Mouse (Mus musculus) adrenal gland, adult (tissue): ENCODE data around the gene Zcchc7.
"Not testable (repeated sequence)": the region's sequence is repeated elsewhere in the genome, so short reads cannot be mapped to it uniquely, and the experiment has no call there.

Experiments
- DNase-seq, 2 experiments: peaks; one replicate each; pipeline ENCODE4 v3.0.0; 2022 to 2023; ENCODE audit warnings: low spot score in 1 of 2; ENCODE audit not compliant: inconsistent age in 2 of 2

Gene Zcchc7

DNA sequence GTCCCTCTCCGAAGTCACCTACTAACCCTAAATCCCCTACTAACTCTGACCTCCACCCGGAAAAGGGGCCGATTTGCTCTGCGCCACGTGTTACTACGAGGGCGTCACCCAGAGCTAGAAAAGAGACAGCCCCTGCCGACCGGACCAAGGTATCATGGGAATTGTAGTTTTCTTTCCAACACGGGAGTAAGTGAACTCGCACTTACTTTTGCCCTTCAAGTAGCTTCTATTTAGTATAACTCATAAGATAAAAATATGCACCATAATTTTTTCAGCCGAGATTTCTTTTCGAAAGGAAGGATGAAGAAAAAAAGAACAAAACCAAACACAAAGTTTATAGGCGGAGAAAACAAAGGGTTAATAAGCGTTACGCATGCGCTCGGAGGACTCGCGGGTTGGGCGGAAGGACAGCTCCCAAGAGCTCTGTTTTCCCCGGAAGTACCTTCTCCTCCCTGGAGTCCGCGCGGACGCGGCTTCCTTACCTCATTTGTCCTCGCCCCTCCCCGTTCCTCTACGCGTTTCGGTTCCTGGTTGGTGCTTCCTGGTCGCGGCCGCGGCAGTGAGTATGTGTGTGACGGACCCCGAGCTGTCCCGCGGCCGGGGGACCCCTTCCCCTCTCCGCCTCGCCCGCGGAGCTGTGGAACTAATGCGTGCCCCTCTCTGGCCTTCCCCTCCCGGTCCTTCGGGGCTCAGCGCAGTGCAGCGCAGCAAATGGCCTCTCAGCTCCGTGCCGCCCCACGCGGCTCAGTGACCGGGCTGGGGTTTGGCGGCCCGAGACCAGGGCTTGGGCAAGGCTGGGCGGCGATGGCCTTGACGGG is 666 bp downstream of the Zcchc7 start:
- DNase-seq: peak; percentile 95 to 98

DNA sequence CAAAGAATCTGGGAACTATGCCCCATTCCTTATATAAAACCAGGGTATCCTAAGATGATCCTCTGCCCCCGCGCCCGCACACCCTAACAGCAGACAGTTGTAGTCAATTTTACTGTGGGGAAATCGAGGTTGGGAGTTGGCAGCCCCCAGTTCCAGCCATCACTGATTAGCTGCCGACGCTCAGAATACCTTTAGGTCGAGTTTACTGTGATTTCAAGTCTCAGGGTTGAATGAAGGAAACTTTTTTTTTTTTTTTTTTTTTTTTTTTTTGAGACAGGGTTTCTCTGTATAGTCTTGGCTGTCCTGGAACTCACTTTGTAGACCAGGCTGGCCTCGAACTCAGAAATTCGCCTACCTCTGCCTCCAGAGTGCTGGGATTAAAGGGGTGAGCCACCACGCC is 1.5 kb downstream of the Zcchc7 start:
- DNase-seq: not testable (repeated sequence)

DNA sequence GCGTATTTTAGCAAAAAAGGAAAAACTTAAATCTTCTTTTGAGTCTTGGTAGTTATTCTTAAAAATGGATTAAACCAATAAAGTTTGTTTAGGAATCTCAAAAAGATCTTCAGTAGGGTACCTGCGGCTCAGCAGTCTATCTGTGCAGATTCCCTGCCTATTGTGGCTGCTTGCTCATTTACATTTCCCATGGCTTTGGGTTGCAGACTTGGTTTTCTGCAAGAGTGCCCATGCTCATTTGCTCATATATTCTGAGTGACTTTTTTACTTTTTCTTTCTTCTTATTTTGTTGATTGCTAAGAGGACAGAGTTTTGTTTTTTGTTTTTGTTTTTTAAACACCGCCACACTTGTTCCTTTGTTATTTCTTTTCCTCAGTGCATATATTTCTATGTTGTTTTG is 19.2 kb downstream of the Zcchc7 start:
- DNase-seq: no peak

DNA sequence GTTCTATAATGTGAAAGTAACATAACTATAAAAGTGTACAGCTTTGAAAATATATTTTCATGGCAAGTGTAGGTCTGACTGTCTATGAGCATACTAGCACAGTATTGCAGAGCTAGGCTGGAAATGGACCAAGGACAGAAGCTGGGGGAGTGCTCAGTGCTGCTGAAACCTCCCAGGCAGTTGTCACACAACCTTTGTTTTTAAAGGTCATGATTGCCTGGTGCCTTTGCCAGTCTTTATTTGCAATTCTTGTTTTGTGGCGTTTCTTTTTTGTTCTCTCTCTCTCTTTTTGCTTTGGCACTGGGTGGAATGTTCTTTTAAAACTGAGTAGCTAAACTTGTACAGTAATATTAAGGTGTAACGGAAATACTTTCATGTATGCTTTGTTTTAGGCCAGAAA is 21.0 kb downstream of the Zcchc7 start:
- DNase-seq: peak; percentile 74 to 90

DNA sequence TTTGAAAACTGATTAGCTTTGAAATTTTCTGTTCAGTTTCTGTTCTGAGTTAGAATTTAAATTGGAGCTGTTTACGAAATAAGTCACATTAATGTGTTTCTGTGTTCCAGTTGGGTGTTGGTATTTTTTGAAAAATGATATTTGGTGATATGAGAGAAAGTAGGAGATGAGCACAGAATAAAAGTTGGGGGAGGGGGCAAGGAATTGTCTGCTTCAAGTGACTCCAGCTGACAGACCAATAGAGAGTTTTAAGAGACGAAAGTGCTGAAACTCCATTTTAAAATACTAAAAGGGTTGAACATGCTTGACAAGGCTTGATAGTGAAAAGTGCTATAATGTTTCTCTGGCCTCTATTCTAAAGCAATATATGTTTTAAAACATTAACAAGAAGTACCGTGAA is 21.4 kb downstream of the Zcchc7 start:
- DNase-seq: peak in 1 of 2 experiments; percentile 42

DNA sequence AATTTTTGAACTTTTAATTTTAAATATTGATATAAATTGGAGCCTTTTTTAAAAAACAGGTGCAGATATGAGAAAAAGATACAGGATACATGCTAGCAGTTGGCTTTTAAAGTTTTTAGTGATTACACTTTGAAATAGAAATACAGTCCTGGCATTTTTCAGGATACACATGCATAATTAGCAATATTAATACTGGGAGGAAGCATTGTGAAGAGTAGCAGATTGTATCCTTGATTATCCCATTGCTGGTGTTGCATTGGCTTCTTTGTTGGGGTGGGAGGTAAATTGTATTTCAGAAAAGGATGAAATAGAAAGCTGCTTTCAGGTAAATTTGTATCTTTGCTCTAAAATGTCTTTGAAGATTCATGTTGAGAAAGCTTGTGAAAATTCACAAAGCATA is 22.0 kb downstream of the Zcchc7 start:
- no peak for DNase-seq

DNA sequence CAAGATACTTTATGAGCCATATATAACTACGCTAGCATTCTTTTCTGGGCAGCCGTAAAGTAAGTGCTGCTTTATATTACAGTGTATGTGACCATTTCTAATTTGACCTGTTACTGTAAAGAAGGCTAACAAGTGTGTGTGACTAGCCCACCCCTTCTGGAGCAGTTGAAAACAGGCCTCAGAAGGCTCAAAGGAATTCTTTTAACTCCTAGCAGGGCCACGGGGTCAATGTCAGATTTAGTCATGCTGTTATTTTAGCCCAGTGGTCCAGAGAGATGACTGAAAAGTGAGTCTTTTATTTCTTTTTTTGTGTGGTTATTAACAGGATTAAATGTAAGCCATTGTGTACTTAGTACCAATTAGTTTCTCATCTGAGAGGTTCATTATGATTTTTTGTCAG is 22.6 kb downstream of the Zcchc7 start:
- DNase-seq: peak; percentile 46 to 82

DNA sequence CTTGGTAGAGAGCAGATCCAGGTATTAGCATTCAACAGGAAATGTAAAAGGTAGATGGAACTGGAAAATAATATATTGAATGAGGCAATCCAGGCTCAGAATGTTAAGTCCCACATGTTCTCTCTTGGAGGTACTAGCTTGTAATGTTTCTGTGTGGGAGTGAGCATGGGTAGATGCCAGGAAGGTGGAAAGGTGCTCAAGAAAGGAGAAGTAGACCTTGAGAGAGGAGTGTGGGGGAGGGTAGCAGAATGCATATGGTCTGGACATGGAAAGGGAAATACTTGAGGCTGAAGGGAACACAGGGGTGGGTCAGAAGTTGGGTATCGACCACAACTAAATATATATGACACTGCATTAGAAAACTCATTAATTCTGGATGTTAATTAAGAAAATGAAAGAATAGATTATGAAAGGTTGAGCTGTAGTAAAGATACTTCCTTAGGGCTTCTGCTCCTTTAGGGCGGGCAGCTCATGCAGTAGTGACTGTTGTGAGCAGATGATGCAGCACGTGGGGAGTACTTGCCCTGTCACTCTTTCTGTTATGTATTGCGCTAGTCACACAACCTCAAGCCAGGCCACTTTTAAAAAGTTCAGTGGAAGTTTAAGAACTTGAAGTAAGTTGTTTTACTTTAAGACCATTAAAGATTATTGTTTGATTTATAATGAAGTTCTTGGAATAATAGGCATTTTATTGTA is 24.9 kb downstream of the Zcchc7 start:
- DNase-seq: peak in 1 of 2 experiments; percentile 16

DNA sequence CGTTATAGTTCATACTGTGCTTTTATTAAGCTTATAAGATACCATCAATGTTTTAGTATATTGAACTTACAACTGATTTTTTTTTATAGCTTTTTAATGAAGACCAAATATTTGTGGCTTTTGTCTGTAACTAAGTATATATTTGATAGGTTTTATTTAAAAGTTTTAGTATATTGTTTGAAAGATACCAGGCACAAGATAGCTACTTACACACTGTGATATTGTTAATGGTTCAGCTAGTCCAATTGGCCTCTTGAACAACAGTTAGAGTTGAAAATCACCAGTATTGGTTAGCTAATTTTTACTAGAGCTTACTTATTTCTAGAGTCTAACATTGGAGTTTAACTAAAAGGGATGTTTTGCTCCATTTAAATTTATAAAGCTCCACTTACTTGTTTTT is 25.8 kb downstream of the Zcchc7 start:
- no peak for DNase-seq

DNA sequence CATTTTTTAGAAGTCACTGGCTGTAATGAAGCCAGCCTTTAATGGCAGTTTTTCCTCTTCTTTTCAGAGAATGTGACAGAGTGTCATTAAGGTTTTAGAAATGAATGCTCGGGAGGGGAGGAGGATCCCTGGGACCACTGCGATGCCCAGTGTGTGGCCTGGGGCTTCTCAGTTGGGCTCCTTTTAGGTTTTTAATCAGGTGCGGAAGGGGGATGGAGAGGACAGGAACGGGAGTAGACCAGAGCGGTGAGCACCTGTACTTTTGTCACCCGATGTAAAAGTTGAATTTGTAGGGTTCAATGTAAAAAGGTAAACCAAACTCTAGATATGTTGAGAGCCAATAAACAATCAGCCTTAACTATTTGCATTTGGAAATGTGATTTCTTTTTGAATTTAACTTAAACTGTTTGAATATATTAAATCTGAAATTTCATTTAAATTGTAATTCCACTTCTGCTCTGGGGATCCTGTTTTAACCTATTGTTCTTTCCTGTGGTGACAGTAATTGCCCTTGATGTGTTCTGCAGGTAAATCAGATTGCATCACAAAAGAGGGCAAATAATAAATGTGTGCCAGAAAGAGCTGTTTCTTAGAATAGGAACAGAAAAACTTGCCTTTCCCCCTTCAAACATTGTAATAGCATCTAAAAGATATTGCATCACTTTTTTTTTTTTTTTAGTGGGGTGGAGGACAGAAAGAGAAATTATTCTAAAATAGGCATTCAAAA is 28.1 kb downstream of the Zcchc7 start:
- no peak for DNase-seq

DNA sequence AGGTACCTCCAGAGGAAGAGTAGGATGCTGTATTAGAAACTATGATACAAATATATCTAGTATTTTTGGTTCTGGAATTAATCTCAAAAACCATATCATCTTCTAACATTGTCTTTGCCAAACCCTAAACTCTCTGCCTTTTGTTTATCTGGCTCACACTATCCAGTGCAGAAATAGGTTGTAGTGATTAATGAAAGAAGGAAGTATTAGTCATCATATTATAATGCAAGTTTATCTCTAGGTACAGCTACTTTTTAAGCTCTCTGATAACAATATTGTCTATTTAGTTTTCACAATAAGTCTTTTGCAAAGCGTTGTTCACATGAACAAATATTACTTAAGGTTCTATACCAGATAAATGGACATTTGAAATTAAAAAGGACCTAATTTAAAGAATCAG is 57.2 kb downstream of the Zcchc7 start:
- DNase-seq: no peak

DNA sequence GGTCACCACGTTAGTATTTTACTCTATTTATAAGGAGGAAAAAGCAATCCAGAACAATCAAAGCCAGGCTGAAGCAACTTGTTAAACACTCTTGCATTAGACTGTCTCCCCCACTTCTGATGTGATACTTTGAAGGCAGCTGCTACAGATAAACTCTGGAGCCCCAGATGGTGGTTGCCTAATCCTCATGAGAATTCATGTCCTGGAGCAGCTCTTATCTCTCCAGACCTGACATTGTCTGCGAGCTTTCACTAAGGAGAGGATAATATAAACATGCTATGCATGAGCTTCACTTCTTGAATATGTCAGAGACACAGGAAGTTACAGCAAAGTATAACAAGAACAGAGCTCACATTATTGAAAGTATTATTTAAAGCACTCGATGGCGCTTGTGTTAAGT is 58.1 kb downstream of the Zcchc7 start:
- DNase-seq: no peak

DNA sequence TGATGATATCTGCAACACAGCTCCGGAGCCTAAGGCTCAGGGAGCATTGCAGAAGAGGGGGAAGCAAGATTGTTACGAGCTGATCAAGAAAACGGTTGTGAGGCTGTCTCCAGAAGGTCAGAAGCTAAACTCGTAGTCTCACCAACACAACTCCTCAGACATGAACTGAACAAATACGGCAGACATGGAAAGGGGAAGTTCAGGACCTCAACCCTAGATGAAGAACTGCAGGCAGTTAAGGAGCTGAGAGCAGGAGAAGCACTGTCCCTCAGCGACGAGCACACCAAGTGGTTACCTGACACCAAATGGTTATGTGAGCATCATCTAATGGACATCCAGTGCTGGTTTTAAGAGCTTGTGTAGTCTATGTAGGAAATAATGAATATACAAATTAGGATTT is 60.9 kb downstream of the Zcchc7 start:
- no peak for DNase-seq

DNA sequence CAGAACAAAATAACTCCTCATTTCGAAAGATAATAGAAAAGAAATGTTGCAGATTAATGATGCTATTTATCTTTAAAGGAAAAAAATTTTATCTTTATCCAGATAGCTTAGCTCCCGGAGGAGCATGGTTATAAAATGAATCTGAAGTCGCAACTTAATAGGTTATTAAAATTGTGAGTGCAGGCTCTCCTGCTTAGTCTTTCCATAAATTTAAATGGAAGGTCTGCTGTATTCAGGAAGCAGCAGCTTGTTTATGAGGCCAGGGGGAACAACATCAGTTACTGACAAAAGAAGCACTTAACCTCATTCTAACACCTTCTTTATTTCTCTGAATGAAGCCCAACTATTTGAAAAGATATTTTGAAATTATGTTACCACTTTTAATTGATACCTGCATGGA is 74.9 kb downstream of the Zcchc7 start:
- no peak for DNase-seq

DNA sequence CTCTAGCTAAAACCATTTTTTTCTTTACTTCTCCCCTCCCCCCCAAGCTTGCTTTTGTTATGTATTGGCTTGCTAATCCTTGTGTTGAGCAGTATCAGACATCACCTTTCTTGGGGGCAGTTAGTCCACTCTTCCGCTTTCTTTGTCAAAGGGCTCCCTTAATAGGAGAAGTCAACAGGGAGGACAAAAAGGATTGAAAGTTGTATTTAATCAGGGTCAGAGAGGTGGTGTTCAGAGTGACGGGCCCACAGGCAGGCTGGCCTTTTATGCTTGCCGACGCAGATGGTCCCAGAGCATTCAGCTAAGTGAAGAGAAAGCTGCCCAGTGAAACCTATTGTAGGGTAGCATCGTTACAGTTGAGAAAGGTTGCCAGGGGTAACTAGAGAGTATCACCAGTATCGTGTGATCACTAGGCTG is 96.2 kb downstream of the Zcchc7 start:
- no peak for DNase-seq

DNA sequence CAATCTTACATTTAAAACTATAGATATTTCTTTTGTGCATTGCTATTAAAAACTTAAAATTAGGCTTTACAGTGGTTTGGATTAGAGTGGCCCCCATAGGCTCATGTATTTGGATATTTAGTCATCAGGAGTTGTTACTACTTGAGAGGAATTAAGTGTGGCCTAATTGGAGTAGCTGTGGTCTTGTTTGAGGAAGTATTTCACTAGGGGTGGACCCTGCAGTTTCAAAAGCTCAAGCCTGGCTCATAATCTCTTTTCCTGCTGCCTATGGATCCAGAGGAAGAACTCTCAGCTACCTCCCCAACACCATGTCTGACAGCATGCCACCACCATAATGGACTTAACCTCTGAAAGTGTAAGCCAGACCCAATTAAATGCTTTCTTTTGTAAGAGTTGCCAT is 115.9 kb downstream of the Zcchc7 start:
- DNase-seq: peak in 1 of 2 experiments; percentile 33

DNA sequence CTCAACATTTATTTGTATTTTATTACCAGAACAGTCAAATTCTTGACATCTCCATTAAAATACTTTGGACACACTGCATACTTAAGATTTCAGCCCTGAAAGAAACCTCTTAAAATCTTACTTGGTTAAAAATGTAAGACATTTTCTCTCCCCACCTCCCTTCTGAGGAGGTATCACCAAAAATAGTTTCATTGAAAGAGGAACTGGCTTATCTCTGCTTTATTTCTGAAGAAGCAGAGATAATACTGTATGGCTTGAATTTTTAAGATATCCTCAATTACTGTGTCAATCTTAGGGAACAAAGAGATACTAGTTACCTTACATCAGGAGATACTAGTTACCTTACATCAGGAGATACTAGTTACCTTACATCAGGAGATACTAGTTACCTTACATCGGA is 116.4 kb downstream of the Zcchc7 start:
- no peak for DNase-seq

DNA sequence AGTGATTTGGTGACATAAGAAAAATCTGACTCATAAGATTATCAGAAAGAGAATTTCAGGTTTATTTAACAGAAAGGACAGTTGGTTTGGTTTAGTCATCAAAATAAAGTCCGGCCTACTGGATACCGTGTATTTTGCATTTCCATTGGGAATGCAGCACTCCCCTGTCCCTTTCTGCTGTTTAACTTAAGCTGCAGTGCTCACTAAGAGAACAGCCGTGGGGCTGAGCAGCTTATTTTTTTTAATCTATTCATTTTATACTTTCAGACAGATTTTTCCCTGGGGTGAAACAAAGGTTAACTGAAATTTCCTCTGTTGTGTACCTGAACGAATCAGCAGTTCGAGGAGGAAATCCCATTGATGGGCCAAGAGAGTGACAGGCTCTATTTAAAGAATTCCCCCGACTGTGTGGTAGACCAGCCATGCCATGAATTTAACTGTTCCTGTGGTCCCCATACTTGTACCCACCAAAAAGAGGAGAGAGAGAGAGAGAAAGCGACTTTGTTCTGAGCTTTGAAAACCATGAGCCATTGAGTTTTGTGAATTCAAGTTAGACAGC is 124.5 kb downstream of the Zcchc7 start:
- no peak for DNase-seq

DNA sequence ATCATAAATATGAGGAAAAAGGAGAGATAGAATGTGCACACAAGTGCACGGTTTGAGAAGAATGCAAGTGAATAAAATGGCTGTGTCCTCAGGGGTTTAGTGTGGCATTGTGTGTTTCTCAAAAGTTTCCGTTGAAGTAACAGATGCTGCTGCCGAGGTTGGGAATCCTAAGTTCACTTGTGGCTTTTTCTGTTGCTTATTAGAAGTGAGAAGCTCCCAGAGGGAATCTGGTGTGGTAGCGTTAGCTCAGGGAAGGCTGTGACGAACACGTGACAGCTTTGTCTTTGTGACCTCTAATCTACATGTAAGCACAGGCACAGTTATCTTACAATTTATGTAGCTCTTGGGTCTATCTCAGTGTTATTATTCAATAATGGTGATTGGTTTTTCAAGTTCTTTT is 130.5 kb downstream of the Zcchc7 start:
- DNase-seq: no peak

DNA sequence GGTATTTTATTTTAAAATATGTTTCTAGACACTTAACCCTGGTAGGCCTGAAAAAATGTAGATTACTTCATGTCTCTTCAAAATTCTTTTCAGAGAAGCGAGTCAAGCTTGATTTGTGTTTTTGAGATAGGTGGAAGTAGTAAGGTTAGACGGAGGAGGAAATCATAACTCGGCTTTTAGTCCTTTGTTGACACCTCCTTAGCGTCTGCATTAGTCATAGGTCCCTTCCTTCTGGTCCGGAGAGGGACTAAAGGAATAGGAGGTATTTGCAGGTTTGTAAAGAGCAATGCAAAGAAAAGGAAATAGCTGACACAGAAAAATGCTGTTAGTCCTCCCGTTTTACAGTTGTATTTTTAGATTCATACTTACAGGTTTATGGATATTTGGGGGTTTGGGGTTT is 135.7 kb downstream of the Zcchc7 start:
- no peak for DNase-seq

DNA sequence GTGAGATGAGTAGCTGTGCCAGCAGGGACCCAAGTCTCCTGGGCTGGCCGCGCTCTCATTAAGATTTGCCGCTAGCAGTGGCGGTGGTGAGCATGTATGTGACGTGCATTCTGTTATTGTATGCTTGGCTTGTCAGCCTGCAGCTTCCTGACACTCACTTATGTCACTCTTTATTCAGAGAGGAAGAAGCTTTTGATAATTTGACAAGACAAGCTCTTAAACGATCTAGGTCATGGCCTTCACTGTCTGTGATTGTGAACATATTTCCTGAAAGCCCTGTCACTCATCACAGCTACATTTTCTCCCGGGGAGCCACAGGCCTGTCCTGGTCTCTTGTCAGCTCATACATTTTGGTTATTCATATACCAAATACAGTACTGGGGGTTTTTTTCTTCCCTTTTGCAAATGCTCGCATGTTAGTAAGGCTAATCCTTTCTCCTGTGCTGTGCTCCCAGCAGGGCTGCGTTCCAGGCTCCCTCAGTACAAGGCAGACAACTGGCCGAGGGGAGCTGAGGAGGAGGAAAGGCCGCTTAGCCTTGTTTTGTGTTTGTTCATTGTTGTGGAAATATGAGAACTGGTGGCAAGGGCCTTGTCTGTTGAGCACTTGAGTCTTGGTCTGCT is 150.1 kb downstream of the Zcchc7 start:
- DNase-seq: peak; percentile 9 to 80
